Mouse (Mus musculus): ENCODE results near the gene Atp5g1.

Atp5g1 gene

GRCm38 (mm10) chr11:96030571-96030970 is 44.9 kb downstream of the Atp5g1 start:
- in situ Hi-C loops (cut with MboI; ENCODE audit: low sequenced_read_pairs) = no loop called here

GRCm38 (mm10) chr11:96028130-96028529 is 47.3 kb downstream of the Atp5g1 start:
- in situ Hi-C loops (cut with MboI; ENCODE audit: low sequenced_read_pairs) = no loop called here

- in situ Hi-C loops (cut with MboI; ENCODE audit: low sequenced_read_pairs) = no loop called here
These were observed 54.8 kb downstream of the Atp5g1 start for GRCm38 (mm10) chr11:96020622-96021021.
